Mouse (Mus musculus) heart, embryonic 10.5 days (tissue): ENCODE data around the gene Itga9. TPM values are rescaled to one million over a fixed set of nuclear protein-coding genes. Genes with fewer than 3 reads are reported as not detected.

Experiments used
- DNase-seq: peaks from one replicate; pipeline ENCODE4 v3.0.0-alpha.2; 2017; ENCODE audit warnings: low spot score
- H3K27ac ChIP-seq: fragments of 300-500 bp; sonication (generic); 2 replicates; pipeline ENCODE4 v1.5.1; 2016; ENCODE audit warnings: mild to moderate bottlenecking
- H3K27me3 ChIP-seq: fragments of 300-500 bp; sonication (generic); 2 replicates; pipeline ENCODE4 v1.6.1; 2016; ENCODE audit warnings: mild to moderate bottlenecking; ENCODE audit not compliant: poor library complexity, insufficient read depth, severe bottlenecking
- H3K36me3 ChIP-seq: fragments of 300-500 bp; sonication (generic); 2 replicates; pipeline ENCODE4 v1.6.1; 2016; ENCODE audit warnings: mild to moderate bottlenecking, moderate library complexity
- H3K4me1 ChIP-seq: fragments of 300-500 bp; sonication (generic); 2 replicates; pipeline ENCODE4 v1.6.1; 2016; ENCODE audit warnings: mild to moderate bottlenecking
- H3K4me3 ChIP-seq: fragments of 300-500 bp; sonication (generic); 2 replicates; pipeline ENCODE4 v1.5.1; 2016; ENCODE audit warnings: mild to moderate bottlenecking, moderate library complexity
- H3K9me3 ChIP-seq: fragments of 300-500 bp; sonication (generic); 2 replicates; pipeline ENCODE4 v1.6.1; 2016; ENCODE audit warnings: mild to moderate bottlenecking, moderate library complexity
- WGBS: fragments of 180-500 bp; shearing (Covaris S2); methylation state at CpG from one replicate; pipeline ENCODE4 v1.1.7; 2016; 5-methylcytosine and 5-hydroxymethylcytosine counted together
- polyA plus RNA-seq: library from polyadenylated mRNA; unstranded; fragments of >200 nt; fragmentation: Nextera tagmentation; extraction: Ambion mirVana; gene quantifications from 2 replicates; pipeline ENCODE4 v1.2.1, GENCODE M21; 2016

The Itga9 gene
- polyA plus RNA-seq, 1 experiment from 2014 or later = 8.9 TPM

DNA sequence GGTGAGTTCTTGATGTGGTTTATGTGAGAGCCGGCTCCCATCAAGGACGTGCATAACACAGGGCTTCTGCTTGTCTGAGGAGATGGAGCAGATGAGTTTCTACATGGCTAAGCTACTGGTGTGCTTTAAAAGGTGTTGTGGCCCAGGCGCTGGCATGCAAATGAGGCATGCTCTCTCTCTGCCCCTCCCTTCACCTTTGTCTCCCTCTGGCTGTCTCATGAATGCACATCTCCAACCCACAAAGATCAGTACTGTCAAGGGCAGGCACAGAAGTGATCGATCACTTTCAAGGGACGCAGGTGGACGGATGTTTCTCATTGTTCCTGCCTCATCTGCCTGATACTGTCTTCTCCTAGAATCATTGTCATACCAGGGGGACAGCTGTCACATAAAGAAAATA is 57.4 kb downstream of the Itga9 start:
- H3K9me3 ChIP-seq = no peaks in the 10 kb centered on the region
- no peak overlapping the region for H3K4me3 ChIP-seq
- H3K27me3 ChIP-seq = no peaks in the 10 kb centered on the region
- 76% methylated on average over 6 of the region's 6 CpGs for WGBS
- peaks cover 51% of the 10 kb centered on the region for H3K36me3 ChIP-seq
- peaks cover 26% of the 10 kb centered on the region for H3K4me1 ChIP-seq
- H3K27ac ChIP-seq = peak overlapping the region; percentile 29; the same call in 1 of the 2 replicates
- no peak for DNase-seq

DNA sequence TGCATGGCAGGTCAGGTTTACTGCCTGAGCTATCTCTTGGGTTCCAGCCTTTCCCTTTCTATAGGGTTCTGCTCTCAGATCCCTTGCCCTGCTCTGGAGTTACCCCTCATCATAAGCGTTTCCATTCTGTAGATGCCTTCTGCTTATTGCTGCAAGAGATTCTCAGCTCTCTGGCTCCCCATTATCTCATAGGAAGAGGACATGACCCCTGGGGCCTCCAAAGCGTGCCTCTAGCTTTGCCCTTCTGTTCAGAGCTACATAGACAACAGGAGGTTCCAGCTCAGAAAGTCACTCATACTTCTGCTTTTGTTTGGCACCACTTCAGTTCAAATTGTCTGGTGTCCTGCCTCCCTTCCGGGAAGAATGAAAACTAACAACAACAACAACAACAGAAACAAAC is 59.6 kb downstream of the Itga9 start:
- peaks cover 62% of the 10 kb centered on the region for H3K36me3 ChIP-seq
- WGBS = 69% methylated on average over 3 of the region's 3 CpGs
- no peaks in the 10 kb centered on the region for H3K27me3 ChIP-seq
- no peak overlapping the region for H3K27ac ChIP-seq
- no peaks in the 10 kb centered on the region for H3K9me3 ChIP-seq
- no peak for DNase-seq
- no peak overlapping the region for H3K4me3 ChIP-seq
- H3K4me1 ChIP-seq = peaks cover 15% of the 10 kb centered on the region

DNA sequence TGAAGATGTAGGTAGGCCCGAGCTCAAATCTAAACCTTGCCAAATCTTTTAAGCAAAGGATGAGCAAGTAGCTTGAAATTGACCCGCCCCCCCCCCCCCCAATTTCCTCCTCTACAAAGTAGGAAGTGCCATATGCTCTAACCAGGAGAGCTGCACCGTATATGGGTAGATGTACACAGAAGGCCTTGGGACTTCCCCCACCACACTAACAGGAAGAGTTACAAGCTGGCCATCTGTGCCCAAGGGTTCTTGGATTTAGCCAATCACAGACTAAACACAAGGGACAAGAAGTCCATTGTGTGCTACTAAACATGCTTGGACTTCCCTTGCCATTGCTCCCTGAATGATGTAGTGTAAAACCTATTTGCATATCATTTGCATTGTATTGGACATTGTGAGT is 63.2 kb downstream of the Itga9 start:
- Histone ChIP-seq H3K36me3 (peaks cover 65% of the 10 kb centered on the region), H3K27me3 (no peaks in the 10 kb centered on the region)

DNA sequence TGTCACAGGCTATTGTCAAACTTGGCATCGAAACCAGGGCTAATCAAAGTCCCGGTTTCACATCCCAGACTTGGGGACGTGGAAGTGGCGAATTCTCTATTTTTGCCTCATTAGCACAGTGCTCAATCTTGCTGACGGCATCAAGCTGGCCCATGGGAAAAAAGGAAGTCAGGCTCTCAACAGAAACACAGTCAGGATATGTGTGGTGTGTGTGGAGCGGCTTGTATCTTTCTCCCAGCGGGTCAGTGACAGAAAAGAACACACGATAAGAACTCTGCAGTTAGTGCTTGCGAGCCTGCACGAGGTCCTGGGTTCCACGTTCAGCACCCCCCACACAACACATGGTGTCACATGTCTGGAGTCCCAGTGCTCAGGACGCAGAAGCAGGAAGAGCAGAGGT is 67.8 kb downstream of the Itga9 start:
- H3K9me3 ChIP-seq = no peaks in the 10 kb centered on the region
- WGBS = 56% methylated on average over 12 of the region's 12 CpGs

More for the DNA sequence above, 63.2 kb downstream of the Itga9 start:
- Histone ChIP-seq H3K4me1 (no peaks in the 10 kb centered on the region), H3K9me3 (no peaks in the 10 kb centered on the region), H3K27ac (no peak overlapping the region), H3K4me3 (no peak overlapping the region)
- WGBS = 72% methylated on average over 3 of the region's 3 CpGs
- DNase-seq = no peak

DNA sequence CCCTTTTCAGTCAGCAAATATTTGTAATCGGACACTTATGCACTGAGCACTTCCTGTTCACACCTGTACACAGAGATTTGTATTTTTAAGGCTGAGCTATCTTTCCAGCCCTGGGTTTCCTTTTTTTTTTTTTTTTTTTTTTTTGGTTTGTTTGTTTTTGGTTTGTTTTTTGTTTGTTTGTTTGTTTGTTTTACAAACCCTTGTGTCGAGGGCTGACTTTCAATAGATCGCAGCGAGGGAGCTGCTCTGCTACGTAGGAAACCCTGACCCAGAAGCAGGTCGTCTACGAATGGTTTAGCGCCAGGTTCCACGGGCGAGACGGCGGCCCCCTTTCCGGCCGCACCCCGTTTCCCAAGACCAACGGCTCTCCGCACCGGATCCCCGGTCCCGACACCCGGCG is 68.3 kb downstream of the Itga9 start:
- H3K4me3 ChIP-seq = no peak overlapping the region
- peaks cover 27% of the 10 kb centered on the region for H3K4me1 ChIP-seq
- WGBS = 87% methylated on average over 22 of the region's 22 CpGs
- H3K36me3 ChIP-seq = peaks cover 40% of the 10 kb centered on the region
- no peaks in the 10 kb centered on the region for H3K27me3 ChIP-seq
- no peak for DNase-seq
- no peak overlapping the region for H3K27ac ChIP-seq
- no peaks in the 10 kb centered on the region for H3K9me3 ChIP-seq

More for the DNA sequence above, 67.8 kb downstream of the Itga9 start:
- Histone ChIP-seq H3K4me1 (peaks cover 27% of the 10 kb centered on the region), H3K36me3 (peaks cover 43% of the 10 kb centered on the region), H3K27me3 (no peaks in the 10 kb centered on the region), H3K27ac (no peak overlapping the region), H3K4me3 (no peak overlapping the region)
- DNase-seq = no peak

DNA sequence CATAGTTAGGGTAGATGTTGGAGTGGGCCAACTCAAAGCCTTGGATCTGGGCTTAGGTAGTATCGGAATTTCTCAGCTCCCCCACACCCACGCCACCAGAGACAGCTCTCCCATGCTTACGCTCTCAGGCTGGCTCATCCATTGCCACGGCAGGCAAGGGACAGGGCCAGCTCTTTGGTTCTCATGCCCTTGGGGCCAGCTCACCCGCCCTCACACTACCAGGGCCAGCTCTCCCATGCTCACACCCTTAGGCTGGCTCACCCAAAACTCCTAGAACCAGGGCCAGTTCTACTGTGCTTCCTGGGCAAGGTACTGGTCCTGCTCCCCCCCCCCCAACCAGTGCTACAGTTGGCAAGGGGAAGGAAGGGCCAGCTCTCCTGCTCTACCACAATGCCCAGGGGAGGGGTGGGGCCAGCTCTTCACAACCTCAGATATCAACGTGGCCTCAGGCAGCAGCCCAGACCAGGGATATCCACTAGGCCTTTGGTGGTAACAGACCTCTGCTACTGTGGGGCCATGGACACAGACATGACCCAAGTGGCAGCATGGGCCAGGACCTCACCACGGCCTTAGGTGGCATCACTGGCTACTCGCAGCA is 69.2 kb downstream of the Itga9 start:
- peaks cover 37% of the 10 kb centered on the region for H3K36me3 ChIP-seq
- WGBS = 83% methylated on average over 8 of the region's 8 CpGs

DNA sequence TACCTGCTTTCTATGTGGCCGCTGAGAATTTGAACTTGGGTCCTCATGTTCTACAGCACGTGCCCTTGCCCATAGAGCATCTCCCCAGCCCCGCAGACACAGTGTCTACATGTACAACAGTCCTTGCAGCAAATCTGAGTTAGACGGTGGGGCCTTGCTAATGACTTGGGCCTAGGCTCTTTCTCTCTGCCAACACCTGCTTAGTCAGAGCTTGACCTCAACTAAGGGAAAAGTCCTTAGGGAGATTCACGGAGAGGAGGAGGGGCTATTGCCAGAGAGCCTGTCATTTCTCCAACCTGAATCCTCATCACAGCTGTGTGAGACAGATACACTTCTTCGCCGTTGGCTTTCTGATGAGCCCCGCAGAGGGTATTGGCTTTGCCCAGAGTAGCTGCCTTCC is 70.2 kb downstream of the Itga9 start:
- H3K4me1 ChIP-seq = peaks cover 30% of the 10 kb centered on the region
- no peak overlapping the region for H3K4me3 ChIP-seq
- no peak for DNase-seq
- no peaks in the 10 kb centered on the region for H3K27me3 ChIP-seq
- peaks cover 27% of the 10 kb centered on the region for H3K36me3 ChIP-seq
- H3K27ac ChIP-seq = 0 out of 2 replicates have a peak overlapping the region, but pooled peaks have one; percentile 57
- 78% methylated on average over 8 of the region's 8 CpGs for WGBS
- no peaks in the 10 kb centered on the region for H3K9me3 ChIP-seq

More for the DNA sequence above, 69.2 kb downstream of the Itga9 start:
- no peak for DNase-seq
- Histone ChIP-seq H3K4me1 (peaks cover 27% of the 10 kb centered on the region), H3K4me3 (no peak overlapping the region), H3K9me3 (no peaks in the 10 kb centered on the region), H3K27me3 (no peaks in the 10 kb centered on the region), H3K27ac (peak overlapping the region; percentile 24; the same call in 1 of the 2 replicates)

DNA sequence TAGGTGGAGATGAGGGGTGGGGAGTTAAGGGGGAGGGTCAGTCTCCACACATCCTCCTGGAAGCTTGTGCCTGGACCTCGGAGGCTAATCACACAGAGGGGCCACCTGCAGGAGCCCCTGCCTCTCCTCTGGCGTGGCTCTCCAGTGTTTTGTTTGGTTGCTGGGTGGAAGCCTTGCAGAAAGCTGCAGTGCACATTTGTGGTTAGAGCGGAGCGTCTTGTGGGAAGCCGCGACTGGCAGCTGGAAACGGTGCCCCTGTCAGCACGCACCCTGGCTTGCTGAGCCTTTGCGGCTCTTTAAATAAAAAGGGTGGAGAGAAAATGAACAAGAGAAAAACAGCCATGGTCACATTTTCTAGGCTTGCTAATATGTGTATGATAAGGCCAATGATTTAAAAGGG is 70.9 kb downstream of the Itga9 start:
- H3K36me3 ChIP-seq = peaks cover 22% of the 10 kb centered on the region
- H3K27me3 ChIP-seq = no peaks in the 10 kb centered on the region
- no peak overlapping the region for H3K4me3 ChIP-seq
- no peak for DNase-seq
- H3K4me1 ChIP-seq = peaks cover 32% of the 10 kb centered on the region
- 41% methylated on average over 9 of the region's 9 CpGs for WGBS
- peak overlapping the region; percentile 57 for H3K27ac ChIP-seq
- H3K9me3 ChIP-seq = no peaks in the 10 kb centered on the region

DNA sequence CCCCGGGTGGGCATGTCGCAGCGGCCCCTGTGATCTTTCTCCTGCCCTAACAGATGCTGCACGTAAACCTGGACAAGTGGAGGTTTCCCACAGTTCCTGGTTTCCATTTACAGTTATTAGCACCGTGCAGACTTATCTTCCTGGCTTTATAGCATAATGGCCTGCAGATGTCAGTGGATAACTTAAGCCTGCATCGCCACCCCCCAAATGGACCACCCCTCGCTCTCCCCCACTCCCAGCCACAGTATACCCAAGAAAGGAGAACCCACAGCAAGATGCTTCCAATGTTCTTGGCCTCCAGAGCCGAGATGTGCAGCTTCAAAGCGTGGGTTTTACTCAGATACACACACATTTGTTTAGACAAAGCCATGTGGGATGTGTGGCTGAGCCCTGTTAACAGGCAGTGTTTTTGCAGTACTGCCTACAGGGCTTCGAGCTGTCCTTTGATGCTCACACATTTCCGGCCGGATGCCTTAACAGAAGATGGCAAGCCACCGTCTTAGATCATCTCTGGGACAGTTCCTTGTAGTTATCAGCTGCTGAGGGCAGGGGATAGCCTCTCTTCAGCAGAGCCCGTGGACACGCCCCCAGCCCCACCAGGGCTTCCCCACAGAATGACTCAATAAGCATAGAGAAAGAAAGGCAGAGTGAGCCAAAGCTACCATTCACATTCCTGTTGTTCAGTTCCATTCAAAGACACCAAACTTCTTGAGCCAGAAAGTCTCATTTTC is 71.7 kb downstream of the Itga9 start:
- Histone ChIP-seq H3K27ac (peak overlapping the region; percentile 52; the same call in 1 of the 2 replicates), H3K4me3 (no peak overlapping the region), H3K4me1 (peaks cover 32% of the 10 kb centered on the region), H3K9me3 (no peaks in the 10 kb centered on the region), H3K27me3 (no peaks in the 10 kb centered on the region), H3K36me3 (peaks cover 22% of the 10 kb centered on the region)
- WGBS = 50% methylated on average over 15 of the region's 15 CpGs
- no peak for DNase-seq

DNA sequence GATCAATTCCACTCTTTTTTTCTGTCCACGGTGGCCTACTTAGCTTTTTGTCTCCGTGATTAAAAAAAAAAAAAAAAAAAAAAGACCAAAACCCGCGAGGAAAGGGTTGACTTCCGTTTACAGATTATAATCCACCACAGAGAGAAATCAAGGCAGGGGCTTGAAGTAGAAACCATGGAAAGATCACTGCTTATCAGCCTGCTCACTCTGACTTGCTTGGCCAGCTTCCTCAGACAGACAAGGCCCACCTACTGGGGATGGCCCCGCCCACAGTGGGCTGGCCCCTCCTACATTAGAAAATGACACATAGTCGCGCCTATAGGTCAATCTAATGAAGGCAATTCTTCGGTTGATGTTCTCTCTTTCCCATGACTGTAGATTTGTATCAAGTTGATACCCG is 72.3 kb downstream of the Itga9 start:
- H3K9me3 ChIP-seq = no peaks in the 10 kb centered on the region
- 0 out of 2 replicates have a peak overlapping the region, but pooled peaks have one; percentile 52 for H3K27ac ChIP-seq
- DNase-seq = no peak
- H3K4me3 ChIP-seq = no peak overlapping the region
- 61% methylated on average over 10 of the region's 10 CpGs for WGBS
- peaks cover 32% of the 10 kb centered on the region for H3K4me1 ChIP-seq
- peaks cover 22% of the 10 kb centered on the region for H3K36me3 ChIP-seq
- H3K27me3 ChIP-seq = no peaks in the 10 kb centered on the region

DNA sequence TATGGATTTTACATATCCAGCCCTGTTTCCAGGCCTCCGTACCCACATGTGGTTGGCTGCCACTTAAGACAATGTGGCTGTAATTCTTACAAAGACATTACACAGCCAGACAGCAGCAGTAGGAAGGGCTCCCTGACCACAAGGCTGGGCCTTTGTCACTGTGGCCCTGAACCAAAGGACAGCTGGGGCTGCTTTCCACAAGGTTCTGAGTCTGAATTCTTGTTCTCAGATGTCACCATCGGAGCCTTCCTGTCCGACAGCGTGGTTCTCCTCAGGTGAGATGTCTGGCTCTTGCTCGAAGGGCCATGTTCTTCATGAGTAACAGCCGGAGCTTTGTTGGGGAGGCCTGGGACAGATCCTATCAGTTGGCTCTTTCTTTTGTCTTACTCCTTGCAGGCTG is 75.0 kb downstream of the Itga9 start:
- H3K9me3 ChIP-seq = no peaks in the 10 kb centered on the region
- no peak overlapping the region for H3K4me3 ChIP-seq
- 0 out of 2 replicates have a peak, but pooled peaks cover 7% of the 10 kb centered on the region for H3K36me3 ChIP-seq
- no peak overlapping the region for H3K27ac ChIP-seq
- no peaks in the 10 kb centered on the region for H3K27me3 ChIP-seq
- 76% methylated on average over 6 of the region's 6 CpGs for WGBS
- DNase-seq = no peak
- H3K4me1 ChIP-seq = peaks cover 34% of the 10 kb centered on the region

DNA sequence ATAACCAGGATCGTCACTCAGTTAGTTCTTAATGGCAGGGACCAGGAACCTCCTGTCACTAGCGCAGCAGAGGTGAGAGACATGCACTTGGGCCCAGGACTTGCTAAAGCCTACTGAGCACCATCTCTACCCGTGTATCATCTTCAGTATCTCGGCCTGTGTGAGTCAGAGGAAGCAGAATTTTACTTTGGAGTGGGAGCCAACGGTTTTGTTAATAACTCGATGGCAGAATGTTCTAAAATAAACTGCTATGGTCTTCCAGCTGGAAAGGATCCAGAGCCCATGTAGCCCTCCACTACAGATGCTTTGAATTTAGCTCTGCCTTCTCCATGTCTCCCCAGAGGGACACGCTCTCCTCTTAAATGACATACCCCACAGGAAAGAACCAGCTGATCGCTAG is 75.7 kb downstream of the Itga9 start:
- DNase-seq = no peak
- Histone ChIP-seq H3K36me3 (0 out of 2 replicates have a peak, but pooled peaks cover 7% of the 10 kb centered on the region), H3K9me3 (no peaks in the 10 kb centered on the region), H3K4me3 (no peak overlapping the region), H3K27ac (no peak overlapping the region), H3K27me3 (no peaks in the 10 kb centered on the region), H3K4me1 (peaks cover 29% of the 10 kb centered on the region)
- WGBS = 80% methylated on average over 8 of the region's 8 CpGs

DNA sequence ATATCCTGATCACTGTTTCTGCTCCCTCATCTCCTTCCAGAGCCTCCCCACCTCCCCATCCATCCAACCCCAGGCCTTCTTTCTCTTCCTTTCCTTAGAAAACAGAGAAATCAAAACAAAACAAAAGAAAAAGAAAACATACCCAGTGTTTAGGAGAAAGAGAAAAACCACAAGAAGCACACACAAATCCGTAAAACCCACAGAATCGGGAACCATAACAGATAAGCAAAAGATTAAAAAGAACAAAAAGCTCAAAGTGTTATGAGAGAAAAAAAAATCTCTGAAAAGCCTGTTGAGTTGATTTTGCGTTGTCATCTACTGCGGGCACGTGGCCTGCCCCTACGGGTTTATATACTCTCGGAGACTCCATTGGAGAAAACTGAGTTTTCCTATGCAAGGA is 77.0 kb downstream of the Itga9 start:
- H3K9me3 ChIP-seq = no peaks in the 10 kb centered on the region

More for the DNA sequence above, 77.0 kb downstream of the Itga9 start:
- H3K27ac ChIP-seq = no peak overlapping the region
- H3K36me3 ChIP-seq = 0 out of 2 replicates have a peak, but pooled peaks cover 7% of the 10 kb centered on the region
- no peak for DNase-seq
- no peak overlapping the region for H3K4me3 ChIP-seq
- 76% methylated on average over 7 of the region's 7 CpGs for WGBS
- no peaks in the 10 kb centered on the region for H3K27me3 ChIP-seq
- H3K4me1 ChIP-seq = peaks cover 16% of the 10 kb centered on the region
